Mouse (Mus musculus) layer of hippocampus, postnatal 25 days (tissue): ENCODE results near the gene Gm19935. TPM values are rescaled to one million over a fixed set of nuclear protein-coding genes. Genes with fewer than 3 reads are reported as not detected.
A peak's percentile ranks its signal among the peaks of the same experiment; 100 is the strongest.

Source experiments
- DNase-seq, 2 experiments: peaks; one replicate each; pipeline ENCODE4 v3.0.0; 2022; ENCODE audit warnings: mixed read lengths in 2 of 2, low spot score in 1 of 2; ENCODE audit errors: extremely low spot score in 1 of 2
- total RNA-seq, 2 experiments: library from RNA; stranded (reverse); gene quantifications; 2 replicates each; pipeline ENCODE4 v1.2.3; 2021

Gm19935 gene
- total RNA-seq = 1 to 10 TPM; 1.9 to 2.0 TPM

GRCm38 (mm10) chr8:90817293-90817692, at the start of gene Gm19935:
TSS of gene Gm19935 (minus strand) at chr8:90817393.
- DNase-seq = no peak

GRCm38 (mm10) chr8:90862038-90862437, 44.8 kb upstream of the Gm19935 start:
- no peak for DNase-seq

GRCm38 (mm10) chr8:90861266-90861944, 44.2 kb upstream of the Gm19935 start:
- peak in 1 of 2 experiments; percentile 50 for DNase-seq

- no peak for DNase-seq
Observed at GRCm38 (mm10) chr8:90858071-90858470, 40.9 kb upstream of the Gm19935 start.

GRCm38 (mm10) chr8:90856952-90857351, 39.8 kb upstream of the Gm19935 start:
- DNase-seq = no peak

- no peak for DNase-seq
Observed at GRCm38 (mm10) chr8:90856171-90856570, 39.0 kb upstream of the Gm19935 start.

GRCm38 (mm10) chr8:90854671-90855161, 37.5 kb upstream of the Gm19935 start:
- DNase-seq = no peak

- no peak for DNase-seq
Observed at GRCm38 (mm10) chr8:90853971-90854670, 36.9 kb upstream of the Gm19935 start.

- DNase-seq = no peak
Observed at GRCm38 (mm10) chr8:90851544-90851943, 34.4 kb upstream of the Gm19935 start.

- DNase-seq = peak in 1 of 2 experiments; percentile 20
Observed at GRCm38 (mm10) chr8:90849462-90850050, 32.4 kb upstream of the Gm19935 start.

GRCm38 (mm10) chr8:90847980-90848379, 30.8 kb upstream of the Gm19935 start:
- no peak for DNase-seq

- DNase-seq = no peak
Observed at GRCm38 (mm10) chr8:90844179-90844967, 27.2 kb upstream of the Gm19935 start.

- DNase-seq = no peak
Observed at GRCm38 (mm10) chr8:90843127-90843526, 25.9 kb upstream of the Gm19935 start.

- DNase-seq = no peak
Observed at GRCm38 (mm10) chr8:90841321-90841720, 24.1 kb upstream of the Gm19935 start.

GRCm38 (mm10) chr8:90839725-90840714, 22.8 kb upstream of the Gm19935 start:
- DNase-seq = no peak

- DNase-seq = no peak
Observed at GRCm38 (mm10) chr8:90837440-90837839, 20.2 kb upstream of the Gm19935 start.

- no peak for DNase-seq
Observed at GRCm38 (mm10) chr8:90834321-90834672, 17.1 kb upstream of the Gm19935 start.

- no peak for DNase-seq
Observed at GRCm38 (mm10) chr8:90833628-90834320, 16.6 kb upstream of the Gm19935 start.
